ENCODE assay signal across 8 mouse cellular contexts in the genomic region with DNA sequence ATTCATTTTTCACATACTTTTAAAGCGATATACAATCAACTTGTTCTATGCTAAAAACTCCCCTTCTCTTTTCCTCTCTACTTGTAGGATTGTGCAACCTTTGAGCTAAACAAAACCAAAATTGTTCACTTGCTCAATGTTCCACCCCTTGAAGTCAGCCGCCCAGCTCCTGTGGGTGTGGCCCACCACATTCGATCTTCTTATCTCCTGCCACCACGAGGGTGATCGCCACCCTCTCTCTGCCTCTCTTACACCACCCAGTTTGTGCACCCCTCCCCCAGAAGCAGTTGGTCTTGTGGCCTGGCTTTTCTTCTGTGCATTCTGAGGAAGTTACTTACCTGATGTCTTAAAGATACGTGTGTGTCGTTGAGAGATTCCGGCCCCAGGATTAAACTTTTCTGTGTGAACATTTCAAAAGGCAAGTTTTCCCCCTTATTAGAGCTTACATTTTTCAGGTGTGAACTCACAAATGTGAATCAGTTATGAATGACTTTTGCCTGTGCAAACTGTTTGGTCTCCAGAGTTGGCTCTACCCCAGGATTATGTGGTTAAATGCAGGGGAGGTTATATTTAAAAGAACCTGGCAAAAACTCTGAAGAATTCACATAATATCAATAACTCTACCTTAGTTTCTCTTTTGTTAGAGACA. TPM values are rescaled to one million over a fixed set of nuclear protein-coding genes. Genes with fewer than 3 reads are reported as not detected.
DNase-seq lines count a peak whose midpoint lies in the region; ATAC-seq and TF ChIP-seq lines count a peak whose summit lies in the region.
"Had no signal": no experiment of that assay in that cellular context is flagged by ENCODE, and none has a peak within 500 bp of the region (broad histone marks: within the 10 kb centered on the region; RNA-seq: fewer than 3 reads in every experiment).

No protein-coding gene starts in this region.

- H3K4me3 ChIP-seq in ES-E14 (ENCODE audit: insufficient read depth in 1 of 2, low read depth in 1 of 2, low read length in 2 of 2, poor library complexity in 1 of 2, severe bottlenecking in 1 of 2) = no peak overlapping the region
- peak overlapping the region in 1 of 2 experiments; percentile 49; a peak in 2 of 4 replicates for H3K4me3 ChIP-seq in liver, embryonic 14.5 days (ENCODE audit: insufficient read depth in 1 of 2, low read depth in 2 of 2, low read length in 2 of 2)
- no peak overlapping the region for H3K4me3 ChIP-seq in midbrain, embryonic 14.5 days (replicated peaks; ENCODE audit: low read depth, low read length)
- no peak overlapping the region for H3K4me3 ChIP-seq in forebrain, embryonic 10.5 days
- H3K4me3 ChIP-seq: hindbrain, embryonic 15.5 days had no signal

- no peaks in the 10 kb centered on the region for H3K36me3 ChIP-seq in ES-E14 (ENCODE audit: control insufficient read depth, insufficient read depth, low read length, poor library complexity, severe bottlenecking)
- no peaks in the 10 kb centered on the region for H3K36me3 ChIP-seq in liver, embryonic 14.5 days (replicated peaks; ENCODE audit: control insufficient read depth, insufficient read depth, low read depth)
- H3K36me3 ChIP-seq in midbrain, embryonic 14.5 days (ENCODE audit: control insufficient read depth, insufficient read depth, low read length) = no peaks in the 10 kb centered on the region
- H3K36me3 ChIP-seq in forebrain, embryonic 10.5 days (replicated peaks) = 0 out of 2 replicates have a peak, but pooled peaks cover 5% of the 10 kb centered on the region
- H3K36me3 ChIP-seq: hindbrain, embryonic 15.5 days had no signal

- H3K27ac ChIP-seq in ES-E14 (ENCODE audit: insufficient read depth, low read depth, low read length, poor library complexity, severe bottlenecking) = no peak overlapping the region
- H3K27ac ChIP-seq in liver, embryonic 14.5 days = peak overlapping the region; percentile 92
- no peak overlapping the region for H3K27ac ChIP-seq in midbrain, embryonic 14.5 days (replicated peaks; ENCODE audit: low read depth, low read length)
- H3K27ac ChIP-seq in forebrain, embryonic 10.5 days = no peak overlapping the region
- H3K27ac ChIP-seq: hindbrain, embryonic 15.5 days had no signal

- TF ChIP-seq EP300 in liver, embryonic 14.5 days (IDR thresholded peaks at IDR 0.05; ENCODE audit: low read depth) = peak; percentile 86

- WGBS in liver, embryonic 14.5 days (ENCODE audit: insufficient replicate concordance) = 4% methylated on average over 8 of the region's 8 CpGs
- 64% methylated on average over 8 of the region's 8 CpGs for WGBS in midbrain, embryonic 14.5 days
- WGBS in forebrain, embryonic 10.5 days = 71% methylated on average over 8 of the region's 8 CpGs

- H3K9ac ChIP-seq in ES-E14 (ENCODE audit: insufficient read depth, low read depth, low read length, poor library complexity, severe bottlenecking) = no peak overlapping the region
- peak overlapping the region; percentile 72 for H3K9ac ChIP-seq in liver, embryonic 14.5 days (replicated peaks)
- H3K9ac ChIP-seq in midbrain, embryonic 14.5 days (replicated peaks; ENCODE audit: low read length) = no peak overlapping the region
- H3K9ac ChIP-seq: hindbrain, embryonic 15.5 days had no signal

- peak; percentile 16; the same call in 1 of the 2 replicates for TF ChIP-seq CTCF in liver, embryonic 14.5 days (IDR thresholded peaks at IDR 0.05; ENCODE audit: low read depth)

- peak; percentile 13 for DNase-seq in ES-E14 (ENCODE audit: low read depth, low spot score)
- DNase-seq in c-Kit-negative CD71-positive TER-119-positive erythroid progenitor cells, embryonic 14.5 days (ENCODE audit: low read depth, low spot score) = peak; percentile 77
- DNase-seq in liver, embryonic 14.5 days (ENCODE audit: low read depth in 3 of 3, low spot score in 3 of 3) = peak; percentile 86 to 90 (median 87)
- DNase-seq in spleen, postnatal 14 days (ENCODE audit: low spot score in 2 of 2) = peak; percentile 66 to 72
- DNase-seq in midbrain, embryonic 14.5 days = no peak
- no peak for DNase-seq in cerebellum, adult 9-11 months
- no peak for DNase-seq in forebrain, embryonic 10.5 days (ENCODE audit: extremely low spot score, low spot score)

- H3K27me3 ChIP-seq in liver, embryonic 14.5 days (ENCODE audit: control insufficient read depth, insufficient read depth, low read length) = no peaks in the 10 kb centered on the region
- H3K27me3 ChIP-seq in midbrain, embryonic 14.5 days (ENCODE audit: control insufficient read depth, insufficient read depth, low read length) = no peaks in the 10 kb centered on the region
- no peaks in the 10 kb centered on the region for H3K27me3 ChIP-seq in forebrain, embryonic 10.5 days (ENCODE audit: poor library complexity, severe bottlenecking)
- H3K27me3 ChIP-seq: hindbrain, embryonic 15.5 days had no signal

- in situ Hi-C loops in ES-E14 (cut with MboI; ENCODE audit: low sequenced_read_pairs in 2 of 2, unreplicated experiment in 2 of 2) = no loop called here

- H3K4me1 ChIP-seq in ES-E14 (ENCODE audit: control insufficient read depth in 2 of 2, insufficient read depth in 2 of 2, low read length in 2 of 2, poor library complexity in 1 of 2) = peaks cover 4 to 5% of the 10 kb centered on the region in 2 experiments; a peak in 2 of 4 replicates
- H3K4me1 ChIP-seq in liver, embryonic 14.5 days (replicated peaks; ENCODE audit: control insufficient read depth in 2 of 2, insufficient read depth in 2 of 2, low read length in 1 of 2) = peaks cover 66 to 70% of the 10 kb centered on the region in 2 experiments
- 0 out of 2 replicates have a peak, but pooled peaks cover 4% of the 10 kb centered on the region for H3K4me1 ChIP-seq in midbrain, embryonic 14.5 days (ENCODE audit: control insufficient read depth, insufficient read depth, low read length)
- peaks cover 39% of the 10 kb centered on the region for H3K4me1 ChIP-seq in forebrain, embryonic 10.5 days

- peak overlapping the region; percentile 78 for H3K4me2 ChIP-seq in liver, embryonic 14.5 days (ENCODE audit: low read depth)
- no peak overlapping the region for H3K4me2 ChIP-seq in midbrain, embryonic 14.5 days (ENCODE audit: low read length)
- H3K4me2 ChIP-seq: hindbrain, embryonic 15.5 days had no signal

- no peaks in the 10 kb centered on the region for H3K9me3 ChIP-seq in ES-E14 (ENCODE audit: control insufficient read depth, insufficient read depth, low read depth, low read length)
- no peaks in the 10 kb centered on the region for H3K9me3 ChIP-seq in liver, embryonic 14.5 days (ENCODE audit: control insufficient read depth, low read length)
- H3K9me3 ChIP-seq in midbrain, embryonic 14.5 days (ENCODE audit: control insufficient read depth, low read length) = no peaks in the 10 kb centered on the region
- no peaks in the 10 kb centered on the region for H3K9me3 ChIP-seq in forebrain, embryonic 10.5 days
- H3K9me3 ChIP-seq: hindbrain, embryonic 15.5 days had no signal

- ATAC-seq in liver, embryonic 14.5 days (ENCODE audit: insufficient read depth) = peak; percentile 94
- ATAC-seq in midbrain, embryonic 14.5 days (ENCODE audit: low FRiP score, low TSS enrichment) = no peak

TF ChIP-seq in ES-E14, 5 proteins besides CTCF, POLR2A, EP300 and RAD21:
- no peak for TF ChIP-seq ZNF384 (IDR thresholded peaks at IDR 0.05; ENCODE audit: low read depth, low read length)
- no peak for TF ChIP-seq ZC3H11A (IDR thresholded peaks at IDR 0.05; ENCODE audit: borderline replicate concordance, low read depth, low read length)
- TF ChIP-seq MAFK (IDR thresholded peaks at IDR 0.05; ENCODE audit: insufficient read depth, low read depth, low read length) = no peak
- no peak for TF ChIP-seq CHD2 (IDR thresholded peaks at IDR 0.05; ENCODE audit: low read depth, low read length)
- TF ChIP-seq HCFC1 (IDR thresholded peaks at IDR 0.05; ENCODE audit: borderline replicate concordance, insufficient read depth, low read length) = no peak

RNA-seq across cellular contexts. Expression of gene Add3, which starts 45.4 kb away (rescaled TPM):
- 8.5 and 11.8 TPM in 2 replicates for total RNA-seq in ES-E14 (2012; rRNA removed)
- polyA plus RNA-seq in liver, embryonic 14.5 days (2012; rRNA removed) = 8.2 and 12.7 TPM in 2 replicates
- 21.7 and 26.7 TPM in 2 replicates for polyA plus RNA-seq in liver, embryonic 14.5 days (2014; fragmentation: Nextera tagmentation; extraction: Ambion mirVana)
- polyA plus RNA-seq in midbrain, embryonic 14.5 days (2014; fragmentation: Nextera tagmentation; extraction: Ambion mirVana) = 14.8 and 28.6 TPM in 2 replicates
- 55.4 and 59.3 TPM in 2 replicates for polyA plus RNA-seq in forebrain, embryonic 10.5 days (2016; fragmentation: Nextera tagmentation; extraction: Ambion mirVana)

Comparison
In these comparisons a context has a peak if more than half of its experiments do, and no peak if none do; other contexts are left out.
1. DNase-seq: peak in ES-E14 (single experiment), c-Kit-negative CD71-positive TER-119-positive erythroid progenitor cells, embryonic 14.5 days (single experiment), liver, embryonic 14.5 days (3 of 3) and spleen, postnatal 14 days (2 of 2); none in midbrain, embryonic 14.5 days (single experiment), cerebellum, adult 9-11 months (single experiment) and forebrain, embryonic 10.5 days (single experiment).